Mouse (Mus musculus) megakaryocyte-erythroid progenitor cell, adult 5-6 weeks (primary cell): ENCODE results near the gene Nsd1. TPM values are rescaled to one million over a fixed set of nuclear protein-coding genes. Genes with fewer than 3 reads are reported as not detected.

ENCODE experiments used
- ATAC-seq: replicated peaks from 2 replicates; pipeline ENCODE4 v1.8.0; 2016; ENCODE audit warnings: mild to moderate bottlenecking, inconsistent platforms; ENCODE audit not compliant: severe bottlenecking, poor library complexity, low FRiP score, low TSS enrichment
- total RNA-seq, 2 experiments: library from RNA; stranded (forward) in 1 of 2; stranded (reverse) in 1 of 2; fragments of 200-1000, 215-1000 nt in 1 of 2; fragments of >200 nt in 1 of 2; fragmentation: Nextera tagmentation in 1 of 2; gene quantifications; 2 replicates each; pipeline ENCODE4 v1.2.3; 2014 to 2017

Nsd1 gene
- total RNA-seq, 2 experiments from 2014 or later, result 77.3 to 99.4 TPM

DNA sequence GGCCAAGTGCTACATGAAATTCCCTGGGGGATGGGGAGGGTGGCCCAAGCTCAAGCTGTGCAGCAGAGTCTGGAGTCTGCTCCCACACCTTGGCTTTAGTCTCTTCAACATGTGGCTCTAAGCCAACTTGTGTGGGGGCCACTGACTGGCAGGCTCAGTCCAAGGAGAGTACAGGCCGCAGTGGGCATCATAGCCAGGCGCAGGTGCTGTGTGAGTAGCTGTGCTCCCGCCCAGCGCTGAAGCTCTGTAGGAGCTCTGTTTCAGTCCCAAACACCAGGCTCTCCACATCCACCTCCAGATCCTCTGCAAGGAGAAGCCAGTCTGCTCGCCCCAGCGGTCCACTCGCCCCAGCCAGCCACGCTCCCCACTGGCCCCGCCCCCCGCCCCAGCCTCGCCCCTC, 116.0 kb downstream of the Nsd1 start:
- no peak for ATAC-seq

DNA sequence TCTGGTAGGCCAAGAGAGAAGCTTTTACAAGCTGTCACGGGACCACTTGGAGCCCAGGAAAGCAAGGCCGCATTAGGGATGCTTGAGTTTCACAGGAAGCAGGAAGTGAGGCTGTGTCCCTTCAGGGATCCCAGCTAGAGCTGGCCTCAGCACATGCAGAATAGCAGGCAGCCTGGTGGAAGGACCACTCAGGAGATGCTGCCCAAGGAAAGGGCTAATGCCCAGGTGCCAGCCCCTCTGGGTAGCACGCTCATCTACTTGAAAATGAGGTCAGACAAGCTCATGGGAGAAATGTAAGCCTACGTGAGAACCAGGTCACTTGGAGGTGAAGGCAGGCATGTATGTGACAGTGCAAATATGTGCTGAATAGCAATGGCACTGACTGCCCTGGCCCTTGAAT, 117.6 kb downstream of the Nsd1 start:
- ATAC-seq, result no peak

DNA sequence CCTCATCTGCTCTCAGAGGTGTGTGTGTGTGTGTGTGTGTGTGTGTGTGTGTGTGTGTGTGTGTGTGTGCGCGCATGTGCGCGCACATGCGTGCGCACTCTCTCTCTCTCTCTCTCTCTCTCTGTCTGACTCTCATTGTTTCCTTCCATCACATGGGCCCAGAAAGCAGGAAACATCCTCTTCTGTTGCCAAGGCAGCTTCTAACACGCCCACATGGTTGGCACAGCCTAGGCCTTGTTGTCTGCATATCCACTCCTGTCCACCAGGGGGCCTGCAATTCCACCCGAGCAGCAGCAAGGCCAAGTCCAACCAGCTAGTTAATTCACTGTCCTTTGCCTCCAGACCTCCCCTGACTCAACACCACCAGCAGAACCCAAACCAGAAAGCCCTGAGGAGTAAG, 118.1 kb downstream of the Nsd1 start:
- peak; percentile 58 for ATAC-seq

DNA sequence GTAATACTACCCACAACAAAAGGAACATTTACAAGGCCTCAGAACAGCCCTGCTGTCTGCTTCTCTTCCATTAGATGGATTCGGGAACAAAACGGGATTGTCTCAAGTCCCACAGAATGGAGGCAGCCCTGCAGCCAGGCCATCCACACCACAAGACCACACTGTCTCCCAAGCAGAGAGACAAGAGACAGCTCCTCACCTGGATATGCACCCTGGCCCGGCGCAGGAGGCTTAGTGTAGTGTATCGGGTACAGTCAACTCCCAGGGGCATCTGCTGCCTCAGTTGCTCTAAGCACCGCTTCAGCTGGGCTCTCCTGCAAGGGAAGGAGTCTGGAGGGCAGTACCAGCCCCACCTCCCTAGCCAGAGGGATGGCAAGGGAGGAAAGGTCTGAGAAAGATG, 118.6 kb downstream of the Nsd1 start:
- no peak for ATAC-seq

DNA sequence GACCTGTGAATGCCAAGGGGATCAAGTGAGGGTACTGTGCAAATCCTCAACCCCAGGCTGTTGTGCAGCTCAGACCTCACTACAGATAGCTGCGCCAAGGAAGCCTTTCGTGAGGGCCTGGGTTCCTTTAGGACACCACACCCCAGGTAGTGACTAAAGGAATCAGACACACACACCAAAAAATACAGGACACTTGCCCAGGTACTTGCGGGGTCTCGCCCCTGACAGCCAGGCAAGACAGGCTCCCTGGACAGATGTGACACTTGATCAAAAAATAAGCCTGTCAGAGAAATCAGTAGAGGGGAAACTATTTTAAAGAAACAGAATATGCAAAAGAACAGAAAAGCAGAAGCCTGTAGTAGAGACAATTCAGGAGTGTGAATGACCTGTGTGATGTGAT, 119.1 kb downstream of the Nsd1 start:
- no peak for ATAC-seq

DNA sequence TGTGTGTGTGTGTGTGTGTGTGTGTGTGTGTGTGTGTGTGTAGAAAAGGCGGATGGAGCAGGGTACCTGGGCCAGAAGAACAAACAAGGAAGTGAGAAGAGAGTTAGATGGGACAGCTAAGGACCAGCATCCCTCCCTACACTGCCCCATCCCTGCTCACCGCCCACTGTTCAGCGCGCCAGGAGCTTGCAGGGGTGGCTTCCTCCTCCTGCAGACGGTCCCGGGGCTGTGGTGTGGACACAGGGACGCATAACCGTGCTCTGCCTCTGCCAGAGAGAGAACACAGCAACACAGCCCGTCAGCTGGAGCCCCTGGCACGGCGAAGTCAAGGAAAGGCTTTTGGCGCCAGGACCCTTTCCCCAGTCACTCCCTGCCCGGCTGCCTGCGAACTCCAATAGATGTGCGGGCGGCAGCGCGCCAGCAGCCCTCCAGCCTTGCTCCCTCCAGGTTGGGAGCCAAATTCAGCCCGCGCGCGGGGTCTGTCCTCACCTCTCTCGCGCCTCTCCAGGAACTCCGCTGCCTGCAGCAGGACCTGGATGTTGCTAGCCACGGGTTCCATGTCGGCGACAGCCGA, 119.6 kb downstream of the Nsd1 start:
- peak; percentile 24 for ATAC-seq

DNA sequence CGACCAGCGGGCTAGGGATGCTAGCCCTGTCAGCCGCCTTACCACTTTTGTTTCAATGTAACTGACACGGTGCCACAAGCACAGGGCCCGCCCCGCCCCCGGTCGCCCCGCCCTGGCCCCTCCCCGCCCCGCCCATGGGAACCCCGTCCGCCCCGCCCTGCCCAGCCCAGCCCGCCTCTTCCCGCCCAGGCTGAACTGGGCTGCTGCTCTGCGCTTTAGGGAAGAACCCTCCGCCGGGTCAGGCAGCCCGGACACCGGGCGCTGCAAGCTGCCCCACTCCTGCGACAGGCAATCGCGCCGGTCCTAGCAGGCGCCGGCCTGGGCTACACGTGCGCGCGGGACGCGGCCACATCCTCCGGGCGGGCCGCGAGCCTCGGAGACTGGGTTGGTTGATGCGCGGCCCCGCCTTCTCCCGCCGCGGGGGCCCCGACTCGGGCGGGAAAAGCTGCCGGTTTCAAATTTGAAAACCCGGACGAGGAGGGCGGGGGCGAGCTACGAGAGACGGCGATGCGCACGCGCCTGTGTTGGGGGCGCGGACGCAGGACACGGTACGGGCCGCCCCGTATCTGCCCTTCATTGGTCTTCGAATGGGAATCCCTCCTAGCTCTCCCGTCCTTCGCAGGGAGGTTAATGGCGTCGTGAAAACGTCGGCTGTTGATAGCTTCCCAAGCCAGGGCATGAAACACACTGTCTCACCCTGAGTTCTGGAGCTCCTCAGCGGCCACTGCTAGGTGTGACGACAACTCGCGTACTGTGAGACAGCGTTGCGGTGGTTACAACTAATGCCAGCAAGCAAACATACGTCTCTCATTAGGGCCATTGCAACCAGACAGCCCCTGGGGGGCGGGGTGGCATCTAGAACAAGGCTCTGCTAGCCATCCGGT, 120.3 kb downstream of the Nsd1 start, which contains the start of gene Mxd3:
Mxd3 (minus strand) TSS at position 141 of the 884 bp plus-strand sequence.
- ATAC-seq, result peak; percentile 62

DNA sequence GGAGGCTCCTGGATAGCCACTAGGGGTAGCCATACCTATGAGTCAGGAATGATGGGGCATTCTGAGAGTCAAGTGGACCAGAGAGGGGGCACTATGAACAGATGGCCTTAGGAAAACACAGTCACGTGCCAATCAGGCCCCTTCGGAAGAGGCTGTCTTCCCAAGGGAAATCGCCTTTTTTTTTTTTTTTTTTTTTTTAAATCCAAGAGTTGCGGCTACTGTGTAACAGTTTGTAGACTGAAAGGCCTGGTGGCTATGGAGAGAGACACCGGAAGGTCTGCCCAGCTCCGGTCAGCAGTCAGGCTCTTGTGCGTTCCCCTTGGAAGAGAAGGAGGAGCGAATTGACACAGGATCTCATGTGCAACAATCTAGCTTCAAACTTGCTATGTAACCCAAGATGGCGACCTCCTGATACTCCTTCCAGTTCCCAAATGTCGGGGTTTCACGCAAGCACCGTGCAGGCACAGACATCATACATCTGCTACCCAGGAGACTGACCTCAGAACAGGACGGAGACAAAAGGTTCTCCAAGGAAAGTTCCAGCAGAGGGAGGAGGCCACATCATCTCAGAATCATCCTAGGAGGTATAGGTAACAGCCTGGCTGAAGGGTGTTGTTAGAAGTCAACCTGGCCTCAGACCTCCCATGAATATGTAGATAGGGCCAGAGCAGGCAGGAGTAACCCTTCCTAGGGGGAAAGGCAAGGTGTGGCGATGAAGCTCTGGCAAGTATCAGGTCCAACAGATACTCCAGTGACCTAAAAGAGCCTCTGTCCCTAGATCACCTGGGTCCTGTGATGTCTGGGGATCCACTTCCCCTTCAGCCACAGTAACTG, 121.2 kb downstream of the Nsd1 start:
- no peak for ATAC-seq

DNA sequence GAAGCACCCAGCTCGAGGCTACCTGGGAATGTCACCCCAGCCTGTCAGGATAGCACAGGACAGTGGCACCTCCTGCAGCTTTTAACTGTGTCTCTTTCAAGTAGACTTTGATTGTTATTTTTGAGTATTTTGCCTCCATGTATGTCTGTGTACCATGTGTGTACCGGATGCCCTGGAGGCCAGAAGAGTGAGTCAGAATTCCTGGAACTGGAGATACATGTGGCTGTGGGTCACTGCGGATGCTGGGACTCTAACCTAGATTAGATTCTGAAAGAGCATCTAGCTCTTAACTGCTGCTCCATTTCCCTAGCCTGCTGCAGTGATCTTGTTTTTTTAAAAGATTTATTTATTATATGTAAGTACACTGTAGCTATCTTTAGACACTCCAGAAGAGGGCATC, 122.7 kb downstream of the Nsd1 start:
- no peak for ATAC-seq

DNA sequence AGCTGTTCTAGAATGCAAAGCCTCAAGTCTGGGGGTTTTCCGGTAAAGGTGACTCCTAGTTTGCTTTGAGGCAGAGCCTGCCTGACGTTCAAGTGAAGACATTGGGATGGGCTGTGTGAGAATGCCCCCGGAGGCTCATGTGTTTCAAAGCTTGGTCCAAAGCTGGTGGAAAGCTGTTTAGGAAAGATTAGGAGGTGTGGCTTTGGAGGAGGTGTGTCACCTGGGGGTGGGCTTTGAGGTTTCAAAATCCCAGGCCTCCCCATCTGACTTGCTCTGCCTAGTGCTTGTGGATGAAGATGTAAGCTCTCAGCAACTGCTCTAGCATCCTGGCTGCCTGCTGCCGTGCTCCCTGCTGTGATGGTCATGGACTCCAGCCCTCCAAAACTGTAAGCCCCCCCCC, 126.1 kb downstream of the Nsd1 start:
- no peak for ATAC-seq

DNA sequence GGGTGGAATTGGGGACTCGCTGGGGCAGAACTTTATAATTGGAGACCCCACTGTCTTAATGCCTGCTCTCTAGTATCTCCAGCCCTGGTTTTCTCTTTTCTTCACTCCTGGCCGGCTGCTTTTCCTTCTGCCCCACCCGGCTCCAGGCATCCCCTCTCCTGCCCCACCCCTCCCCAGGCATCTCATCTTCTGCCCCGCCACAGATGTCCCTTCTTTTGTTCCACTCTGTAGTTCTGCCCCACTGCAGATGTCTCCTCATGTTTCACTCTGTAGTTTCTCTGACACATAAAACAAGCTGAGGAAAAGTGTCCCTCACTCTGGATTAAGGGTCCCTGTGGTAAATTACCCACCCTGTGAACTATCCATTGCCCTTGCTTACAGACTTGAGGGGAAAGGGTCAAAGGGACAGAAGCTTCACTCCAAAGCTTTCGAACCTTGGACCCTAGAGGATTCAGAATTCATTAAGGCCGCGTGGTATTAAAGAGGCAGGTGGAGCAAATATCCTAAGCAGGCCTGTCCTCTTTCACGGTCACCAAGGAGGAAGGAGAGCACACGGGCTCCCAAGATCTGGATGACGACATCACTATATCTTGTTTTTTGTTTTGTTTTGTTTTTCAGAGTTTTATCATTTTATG, 127.9 kb downstream of the Nsd1 start:
- ATAC-seq, result no peak

DNA sequence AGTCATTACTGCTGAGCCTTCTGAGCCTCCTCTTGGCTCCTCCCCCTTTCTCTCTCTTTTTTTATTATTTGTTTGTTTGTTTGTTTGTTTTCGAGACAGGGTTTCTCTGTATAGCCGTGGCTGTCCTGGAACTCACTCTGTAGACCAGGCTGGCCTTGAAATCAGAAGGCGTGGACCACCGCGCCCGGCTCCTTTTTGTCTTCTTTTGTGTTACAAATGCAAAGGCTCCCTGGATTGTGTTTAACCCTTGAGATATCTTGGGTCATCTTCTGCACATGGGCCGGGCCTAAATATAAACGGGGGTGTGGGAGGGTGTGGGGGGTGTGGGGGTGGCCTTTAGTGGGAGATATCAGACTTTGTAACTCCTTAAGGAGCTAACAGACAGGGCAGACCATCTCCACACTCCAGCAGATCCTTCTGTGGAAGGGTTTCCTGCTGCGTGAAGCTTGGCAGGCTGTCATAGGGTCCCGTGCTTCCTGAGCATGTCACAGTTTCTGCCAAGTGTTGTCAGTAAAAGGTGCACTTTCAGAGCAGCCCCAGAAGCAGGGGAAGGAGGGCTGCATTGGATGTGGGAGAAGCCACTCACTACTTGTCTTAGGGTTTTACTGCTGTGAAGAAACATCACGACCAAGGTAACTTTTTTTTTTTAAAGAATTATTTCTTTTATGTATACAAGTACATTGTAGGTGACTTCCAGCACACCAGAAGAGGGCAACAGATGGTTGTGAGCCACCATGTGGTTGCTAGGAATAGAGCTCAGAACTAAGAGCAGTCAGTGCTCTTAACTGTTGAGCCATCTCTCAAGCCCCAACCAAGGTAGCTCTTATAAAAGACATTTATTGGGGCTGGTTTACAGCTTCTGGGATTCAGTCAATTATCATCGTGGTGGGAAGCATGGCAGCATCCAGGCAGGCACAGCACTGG, 128.8 kb downstream of the Nsd1 start:
- no peak for ATAC-seq

DNA sequence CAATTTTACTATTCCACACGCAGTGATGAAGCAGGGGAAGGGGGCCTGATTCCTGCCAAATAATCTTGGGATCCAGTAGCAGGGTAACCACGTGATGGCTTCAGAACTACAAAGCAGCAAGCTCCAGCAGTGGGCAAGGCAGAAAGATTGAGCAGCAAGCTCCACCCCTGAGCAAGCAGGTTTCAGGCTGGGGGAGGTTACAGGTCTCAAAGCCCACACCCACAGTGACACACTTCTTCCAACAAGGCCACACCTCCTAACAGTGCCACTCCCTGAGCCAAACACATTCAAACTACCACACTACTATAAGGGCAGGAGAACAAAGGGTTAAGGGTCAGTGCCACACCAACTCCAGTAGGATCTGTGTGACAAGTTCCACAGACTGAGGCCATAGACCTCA, 129.7 kb downstream of the Nsd1 start:
- peak; percentile 38; the same call in 1 of the 2 replicates for ATAC-seq

DNA sequence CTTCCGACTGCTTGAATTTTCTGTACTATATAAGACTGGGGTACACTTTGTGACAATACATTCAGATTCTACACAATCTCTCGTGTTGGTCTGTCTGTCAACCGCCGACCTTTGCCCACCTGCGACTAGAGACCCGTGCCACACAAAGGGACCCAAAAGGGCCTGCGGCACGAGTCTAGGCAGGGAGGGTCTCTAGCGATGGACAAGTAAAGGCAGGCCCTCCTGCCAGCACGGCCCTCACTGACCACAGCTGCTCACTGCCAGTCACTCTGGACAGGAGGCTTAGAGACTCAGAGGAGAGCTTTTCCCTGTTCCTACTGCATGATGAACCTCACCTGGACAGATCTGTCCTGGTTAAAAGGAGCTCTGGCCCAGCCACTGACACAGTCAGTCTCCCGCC, 132.9 kb downstream of the Nsd1 start:
- ATAC-seq, result no peak

DNA sequence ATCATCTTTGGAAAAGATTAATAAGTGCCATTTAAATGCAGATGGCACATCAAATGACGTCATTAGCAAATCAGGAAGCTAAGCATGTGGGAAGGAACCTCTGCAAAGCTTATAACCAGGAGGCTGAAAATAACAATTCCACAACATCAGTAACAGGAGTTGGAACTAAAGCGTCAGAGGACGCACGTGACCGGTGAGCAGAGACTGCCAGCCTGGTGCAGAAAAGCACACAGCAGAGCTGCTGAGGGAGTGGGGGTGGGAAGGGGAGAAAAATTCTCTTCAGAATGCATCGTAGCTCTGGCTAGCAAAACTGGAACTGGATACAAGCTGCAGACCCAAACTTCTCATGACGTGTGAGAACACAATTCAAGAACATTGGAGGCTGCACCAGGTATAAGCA, 134.7 kb downstream of the Nsd1 start:
- ATAC-seq, result no peak

DNA sequence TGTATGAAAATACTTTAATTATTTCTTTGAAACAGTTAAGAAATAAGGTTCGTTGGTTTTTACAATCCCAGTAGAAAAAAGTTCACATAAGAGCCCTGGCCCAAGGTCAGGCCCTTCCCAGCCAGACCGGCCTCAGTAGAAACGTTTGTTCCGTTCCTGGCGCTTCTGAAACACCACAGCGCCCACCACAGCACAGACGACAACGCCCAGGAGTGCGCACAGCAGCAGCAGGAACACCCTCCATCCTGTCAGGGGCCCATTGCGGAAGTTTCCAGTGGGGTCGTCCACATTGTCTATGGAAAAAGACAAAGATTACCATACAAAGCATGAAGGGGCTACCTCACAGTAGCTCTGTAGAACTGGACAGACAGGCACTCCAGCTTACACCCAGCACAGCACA, 137.2 kb downstream of the Nsd1 start:
- ATAC-seq, result no peak

DNA sequence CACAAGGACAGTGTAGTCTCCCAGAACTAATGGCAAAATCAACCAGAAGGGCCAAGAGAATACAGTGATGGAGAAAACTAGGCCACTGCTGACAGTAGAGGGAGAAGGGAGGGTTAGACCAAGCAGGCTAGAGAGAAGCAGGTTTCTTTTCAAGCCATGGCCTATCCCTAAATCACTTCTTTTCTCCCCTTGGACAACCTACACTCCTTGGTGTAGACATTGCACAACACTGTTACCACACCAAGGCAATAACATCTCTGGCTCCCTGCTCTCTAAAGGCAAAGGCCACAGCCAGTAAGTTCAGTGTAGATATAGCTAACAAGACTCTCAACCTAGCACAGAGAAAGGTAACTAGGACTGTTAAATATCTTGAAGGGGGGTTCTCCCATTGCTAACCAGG, 151.6 kb downstream of the Nsd1 start:
- ATAC-seq, result no peak

DNA sequence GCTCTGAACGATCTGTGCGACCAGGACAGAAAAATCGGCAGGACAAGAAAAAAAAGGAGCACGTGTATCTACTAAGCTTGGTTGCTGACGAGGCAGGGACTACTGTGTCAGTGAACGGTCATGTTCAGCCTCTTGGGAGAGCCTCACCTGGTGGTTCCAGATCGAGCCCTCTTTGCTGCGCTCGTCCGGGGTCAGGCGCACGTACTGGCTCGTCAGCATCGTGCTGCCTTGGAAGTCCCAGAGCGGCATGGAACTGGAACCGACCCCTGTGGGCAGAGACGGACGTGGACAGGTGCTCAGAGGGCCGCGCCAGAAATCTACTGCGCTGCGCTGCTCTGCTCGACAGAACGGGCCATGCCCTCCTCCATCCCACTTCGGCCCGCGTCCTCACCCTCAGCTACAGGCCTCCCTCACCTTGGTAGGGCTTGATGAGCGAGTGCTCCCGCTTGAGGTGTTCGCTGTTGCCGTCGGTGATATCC, 152.4 kb downstream of the Nsd1 start:
- peak; percentile 24 for ATAC-seq
